Mouse (Mus musculus): ENCODE data around the gene Chd9.
A peak's percentile ranks its signal among the peaks of the same experiment; 100 is the strongest.
"Not testable (repeated sequence)": the region's sequence is repeated elsewhere in the genome, so short reads cannot be mapped to it uniquely, and the experiment has no call there.

The Chd9 gene

DNA sequence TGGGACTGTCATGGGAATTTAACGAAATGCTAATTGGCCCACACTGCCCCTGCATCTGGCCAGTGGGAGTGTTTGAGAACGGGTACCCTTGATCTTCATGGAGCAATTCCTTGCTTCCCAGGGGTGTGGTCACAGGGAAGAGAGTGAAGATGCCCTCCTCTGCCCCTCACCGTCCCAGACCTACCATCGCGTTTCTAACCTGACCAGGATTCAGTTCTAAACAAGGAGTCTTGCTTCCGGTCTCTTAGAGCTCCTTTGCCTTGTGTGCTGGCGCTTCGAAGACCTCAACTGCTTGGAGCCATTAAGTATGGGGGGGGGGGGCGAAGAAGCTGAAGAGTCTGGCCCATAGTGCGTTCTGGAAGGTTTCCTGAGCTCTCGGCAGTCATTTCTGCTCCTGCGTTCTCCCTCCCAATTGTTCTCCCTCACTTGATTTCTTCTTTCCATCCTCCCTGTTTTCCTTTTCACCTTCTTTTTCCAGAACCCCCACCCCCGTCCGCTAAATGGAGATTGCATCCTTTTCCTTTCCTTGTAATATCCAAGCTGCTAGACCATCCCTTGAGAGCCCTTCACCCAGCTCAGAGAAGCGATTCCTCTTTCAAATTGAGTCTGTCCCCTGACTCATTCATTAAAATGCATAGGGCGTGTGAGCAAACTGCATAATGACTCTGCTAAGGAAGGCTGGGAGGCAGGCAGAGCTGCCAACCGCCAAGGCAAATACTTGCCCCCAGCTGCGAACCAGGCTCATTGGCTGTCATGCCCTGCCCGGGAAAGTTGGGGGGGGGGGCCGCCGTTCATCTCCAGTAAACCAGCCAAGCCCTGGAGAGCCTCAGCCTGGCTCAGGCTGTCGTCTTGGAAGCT, 42.0 kb downstream of the Chd9 start:
- no peak for DNase-seq (ENCODE audit: low read depth, low spot score)

DNA sequence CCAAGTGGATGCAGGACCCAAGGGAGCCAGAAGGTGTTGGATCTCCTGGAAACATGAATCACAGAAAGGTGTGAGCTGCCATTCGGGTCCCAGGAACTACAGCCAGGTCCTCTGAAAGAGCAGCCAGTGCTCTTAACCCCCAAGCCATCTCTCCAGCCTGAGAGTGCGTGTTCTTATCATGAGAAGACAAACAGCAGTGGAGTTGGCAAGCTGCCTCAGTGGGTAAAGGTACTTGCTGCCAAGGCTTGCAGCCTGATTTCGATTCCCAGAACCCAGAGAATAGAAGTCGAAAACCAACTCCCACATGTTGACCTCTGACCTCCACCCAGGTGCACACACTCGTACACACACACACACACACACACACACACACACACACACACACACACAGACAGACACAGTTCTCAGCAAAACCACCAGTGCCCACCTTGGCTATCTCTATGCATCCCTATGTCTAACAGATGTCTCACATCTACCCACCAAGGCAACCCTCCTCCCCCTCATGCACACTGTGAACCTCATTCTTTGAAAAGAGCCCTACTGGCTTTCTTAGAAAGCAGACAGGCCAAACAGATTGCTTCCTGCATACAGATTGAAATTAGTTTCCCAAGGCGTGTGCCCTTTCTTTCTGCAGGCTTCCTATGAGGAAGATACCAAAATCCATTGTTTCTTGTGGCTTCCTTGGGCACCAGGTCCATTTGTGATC, 43.4 kb downstream of the Chd9 start:
- DNase-seq (ENCODE audit: low read depth, low spot score) = no peak

DNA sequence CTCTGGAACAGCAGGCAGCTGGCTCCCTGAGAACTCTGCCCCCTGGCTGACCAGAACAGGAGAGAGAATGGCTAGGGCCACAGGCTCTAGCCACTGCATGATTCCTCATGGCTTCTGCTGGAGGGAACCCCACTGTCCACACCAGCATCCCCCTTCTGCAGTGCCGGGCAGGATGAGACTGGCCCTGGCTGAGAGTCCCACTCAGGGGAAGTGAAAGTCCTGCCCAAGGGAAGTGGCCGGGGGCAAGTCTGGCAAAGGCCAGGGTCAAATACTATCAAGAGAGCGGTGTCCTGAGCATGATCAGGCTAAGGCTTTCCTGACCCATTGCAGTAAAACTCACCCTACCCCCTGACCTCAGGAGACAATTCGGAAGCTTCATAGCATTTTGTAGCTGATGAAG, 44.9 kb downstream of the Chd9 start:
- no peak for DNase-seq (ENCODE audit: low read depth, low spot score)

DNA sequence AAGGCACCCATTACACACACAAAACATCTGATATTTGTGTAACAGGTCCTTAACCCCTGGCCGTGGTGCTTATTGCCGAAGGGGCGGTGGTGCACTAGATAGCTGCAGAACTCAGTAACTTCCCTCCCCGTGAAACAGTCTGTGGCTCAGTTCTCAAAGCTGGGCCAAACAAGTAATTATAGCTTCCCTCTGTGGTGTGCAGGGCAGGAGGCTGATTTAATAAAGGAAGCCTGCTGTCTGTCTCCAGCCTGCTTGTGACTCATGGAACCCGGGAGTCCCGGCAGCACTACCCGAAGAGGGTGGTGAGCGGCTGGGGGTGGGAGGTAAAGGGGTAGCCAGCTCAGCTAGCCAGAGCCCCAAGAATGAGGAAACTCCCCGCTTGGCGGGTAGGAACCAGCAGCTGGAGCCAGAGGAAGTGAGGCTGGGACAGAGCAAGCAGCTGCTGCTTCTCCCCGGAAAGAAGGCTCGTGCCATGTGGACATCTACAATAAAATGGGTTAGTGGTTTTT, 48.1 kb downstream of the Chd9 start:
- no peak for DNase-seq (ENCODE audit: low read depth, low spot score)

DNA sequence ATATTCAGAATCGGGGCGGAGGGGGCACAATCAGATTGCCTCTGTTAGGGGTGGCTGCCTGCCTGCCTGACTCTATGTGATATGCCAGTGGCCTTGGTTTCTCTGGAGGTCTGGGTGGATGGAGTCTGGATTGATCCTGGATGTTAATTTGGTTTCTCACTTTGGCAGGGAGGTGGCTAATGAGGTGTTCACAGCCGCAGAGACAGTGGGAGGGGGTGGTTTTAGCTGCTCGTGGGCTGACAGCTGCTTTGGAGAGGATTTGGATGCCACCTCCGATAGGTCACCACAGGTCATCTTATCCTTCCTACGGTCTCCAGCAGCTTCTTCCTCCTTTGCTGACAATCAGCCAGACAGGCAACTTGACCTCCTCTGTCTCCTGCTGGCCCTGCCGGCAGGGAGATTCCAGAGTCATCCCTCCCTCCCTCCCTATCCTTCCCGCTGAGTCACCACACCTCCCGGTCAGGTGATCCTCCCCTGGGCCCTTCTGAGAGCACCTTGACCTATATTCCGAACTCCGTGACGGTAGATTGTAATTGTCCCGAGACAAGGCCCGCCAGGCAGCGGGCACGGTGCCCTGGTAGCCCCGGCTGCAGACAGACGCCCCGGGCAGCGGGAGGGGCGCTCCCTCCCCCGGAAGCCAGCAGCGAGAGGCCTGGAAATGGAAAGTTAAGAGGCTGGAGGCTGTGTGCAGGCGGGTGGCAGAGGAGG, 48.7 kb downstream of the Chd9 start:
- peak; percentile 76 for DNase-seq (ENCODE audit: low read depth, low spot score)

DNA sequence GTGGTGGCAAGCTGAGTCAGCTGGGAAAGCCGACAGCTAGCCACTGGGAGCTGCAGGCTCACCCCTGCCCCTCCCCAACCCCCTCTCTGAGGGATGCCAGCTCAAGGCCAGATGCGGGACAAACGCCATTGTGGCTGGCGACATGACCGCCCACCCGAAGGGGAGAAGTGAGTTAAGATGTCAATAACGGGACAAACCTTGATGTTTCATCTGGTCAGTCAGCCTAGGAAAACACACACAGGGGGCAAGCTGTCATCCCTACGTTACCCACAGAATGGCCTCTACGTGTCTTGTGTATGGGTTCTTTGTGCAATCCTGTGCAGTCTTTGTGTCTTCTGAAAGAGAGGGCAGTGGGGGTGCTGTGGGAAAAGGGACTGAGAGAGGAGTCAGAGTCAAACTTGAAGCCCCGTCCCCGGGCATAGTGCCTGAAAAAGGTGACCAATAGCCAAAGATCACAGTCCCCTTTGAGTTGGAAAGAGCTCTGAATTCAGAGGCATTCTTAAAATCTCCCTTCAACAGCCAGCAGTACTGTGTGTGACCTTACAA, 49.4 kb downstream of the Chd9 start:
- no peak for DNase-seq (ENCODE audit: low read depth, low spot score)

DNA sequence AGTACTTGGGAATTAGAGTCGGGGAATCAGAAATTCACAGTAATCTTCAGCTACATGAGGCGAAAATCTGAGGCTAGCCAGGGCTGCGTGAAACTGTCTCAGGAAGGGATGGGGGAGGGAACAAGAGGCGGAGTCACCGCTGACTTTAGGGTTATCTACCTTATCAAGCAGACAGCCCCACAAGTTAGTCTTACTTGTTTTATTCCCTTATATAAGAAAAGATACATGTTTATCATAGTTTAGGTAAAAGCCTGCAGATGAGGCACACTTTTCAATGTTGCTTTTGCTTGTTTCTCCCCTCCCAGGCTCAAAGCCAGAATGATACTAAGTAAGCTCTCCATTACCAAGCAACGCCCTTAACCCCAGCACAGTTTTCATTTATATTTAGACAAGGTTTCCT, 50.4 kb downstream of the Chd9 start:
- DNase-seq (ENCODE audit: low read depth, low spot score) = no peak

DNA sequence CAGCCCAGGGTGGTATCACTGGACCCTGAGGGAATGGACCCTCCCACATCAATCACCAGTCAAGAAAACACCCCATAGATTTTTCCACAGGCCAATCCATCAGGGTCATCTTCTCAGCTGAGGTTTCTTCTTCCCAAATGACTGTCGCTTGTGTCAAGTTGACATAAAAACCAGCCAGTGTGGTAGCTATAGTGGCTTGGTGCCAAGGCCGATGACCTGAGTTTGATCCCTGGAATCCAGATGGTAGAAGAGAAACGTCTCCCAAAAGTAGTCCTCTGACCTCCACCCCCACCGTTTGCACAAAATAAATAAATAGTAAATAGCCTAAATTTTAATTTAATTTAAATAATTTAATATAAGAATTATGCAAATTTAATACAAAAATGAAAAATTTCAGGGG, 51.9 kb downstream of the Chd9 start:
- DNase-seq (ENCODE audit: low read depth, low spot score) = no peak

DNA sequence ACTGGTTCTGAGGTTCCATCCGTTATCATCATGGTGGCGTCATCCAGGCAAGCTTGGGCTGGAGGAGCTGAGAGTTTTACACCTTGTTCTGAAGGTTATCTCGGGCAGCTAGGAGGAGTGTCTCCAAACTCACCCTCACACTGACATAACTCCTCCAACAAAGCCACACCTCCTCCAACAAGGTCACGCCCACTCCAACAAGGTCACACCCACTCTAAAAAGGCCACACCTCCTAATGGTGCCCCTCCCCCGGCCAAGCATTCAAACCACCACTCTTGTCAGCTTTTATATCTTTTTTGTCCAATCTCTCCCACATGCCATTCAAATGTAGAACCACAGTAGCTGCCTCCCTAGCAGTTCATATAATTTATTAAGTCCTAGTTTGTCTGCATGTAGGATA, 53.0 kb downstream of the Chd9 start:
- DNase-seq (ENCODE audit: low read depth, low spot score) = no peak

DNA sequence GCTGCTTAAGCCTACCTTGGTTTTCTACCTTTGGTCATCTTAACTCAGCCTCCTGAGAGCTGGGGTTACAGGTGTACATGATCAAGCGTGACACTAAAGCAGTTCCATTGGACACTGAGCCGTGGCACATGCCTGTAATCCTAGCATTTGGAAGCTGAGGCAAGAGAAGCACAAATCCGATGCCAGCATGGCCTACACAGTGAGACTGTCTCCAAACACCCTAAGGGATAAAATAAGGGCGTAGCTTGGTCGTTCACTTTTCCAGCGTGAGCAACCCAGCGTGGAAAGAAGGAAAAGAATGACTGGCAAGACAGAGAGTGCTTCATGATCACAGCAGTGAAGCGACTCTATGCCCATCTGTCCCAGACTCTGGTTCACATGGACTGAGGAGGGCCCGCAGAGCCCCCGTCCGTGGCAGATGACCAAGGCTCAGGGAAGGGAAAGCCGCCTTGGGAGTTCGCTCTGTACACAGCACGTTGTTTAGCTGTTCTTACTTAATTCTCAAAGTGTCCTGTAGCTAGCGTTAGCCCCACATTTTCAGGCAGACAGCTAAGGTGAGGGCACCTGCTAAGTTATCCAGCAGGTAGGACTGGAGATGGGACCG, 54.0 kb downstream of the Chd9 start:
- DNase-seq (ENCODE audit: low read depth, low spot score) = no peak

DNA sequence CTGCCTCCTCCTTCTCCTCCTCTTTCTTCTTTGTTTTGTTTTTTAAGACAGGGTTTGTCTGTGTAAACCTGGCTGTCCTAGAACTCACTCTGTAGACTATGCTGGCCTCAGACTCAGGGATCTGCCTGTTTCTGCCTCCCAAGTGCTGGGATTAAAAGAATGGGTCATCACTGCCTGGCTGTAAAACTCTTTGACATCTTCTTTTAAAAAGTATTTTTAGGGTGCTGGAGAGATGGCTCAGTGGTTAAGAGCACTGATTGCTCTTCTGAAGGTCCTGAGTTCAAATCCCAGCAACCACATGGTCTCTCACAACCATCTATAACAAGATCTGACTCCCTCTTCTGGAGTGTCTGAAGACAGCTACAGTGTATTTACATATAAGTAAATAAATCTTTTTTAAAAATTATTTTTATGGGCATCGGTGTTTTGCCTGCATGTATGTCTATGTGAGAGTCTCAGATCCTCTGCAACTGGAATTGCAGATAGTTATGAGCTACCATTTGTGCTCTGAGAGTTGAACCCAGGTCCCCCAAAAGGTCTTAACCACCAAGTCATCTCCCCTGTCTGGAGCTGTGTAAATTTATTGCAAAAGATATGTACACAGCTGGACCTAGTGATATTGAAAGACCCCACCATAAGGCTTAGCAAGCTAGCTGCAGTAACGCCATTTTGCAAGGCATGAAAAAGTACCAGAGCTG, 57.7 kb downstream of the Chd9 start:
- DNase-seq (ENCODE audit: low read depth, low spot score) = no peak

DNA sequence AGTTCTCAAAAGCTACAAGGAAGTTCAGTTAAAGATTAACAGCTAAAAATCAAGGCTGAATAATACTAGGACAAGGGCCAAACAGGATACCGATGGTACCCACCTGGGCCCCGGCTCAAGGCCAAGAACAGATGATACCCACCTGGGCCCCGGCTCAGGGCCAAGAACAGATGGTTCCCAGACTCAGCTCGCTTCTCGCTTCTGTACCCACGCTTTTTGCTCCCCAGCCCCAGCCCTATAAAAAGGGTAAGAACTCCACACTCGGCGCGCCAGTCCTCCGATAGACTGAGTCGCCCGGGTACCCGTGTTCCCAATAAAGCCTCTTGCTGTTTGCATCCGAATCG, 58.2 kb downstream of the Chd9 start:
- not testable (repeated sequence) for DNase-seq (ENCODE audit: low read depth, low spot score)

DNA sequence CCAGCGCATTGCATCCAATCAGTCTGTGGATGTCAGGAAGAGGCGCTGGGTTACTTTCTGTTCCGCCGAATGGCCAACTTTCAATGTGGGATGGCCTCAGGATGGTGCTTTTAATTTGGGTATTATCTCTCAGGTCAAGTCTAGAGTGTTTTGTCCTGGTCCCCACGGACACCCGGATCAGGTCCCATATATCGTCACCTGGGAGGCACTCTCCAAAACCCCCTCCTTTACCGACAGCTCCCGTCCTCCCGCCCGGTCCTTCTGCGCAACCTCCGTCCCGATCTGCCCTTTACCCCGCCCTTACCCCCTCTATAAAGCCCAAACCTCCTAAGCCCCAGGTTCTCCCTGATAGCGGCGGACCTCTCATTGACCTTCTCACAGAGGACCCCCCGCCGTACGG, 59.2 kb downstream of the Chd9 start:
- not testable (repeated sequence) for DNase-seq (ENCODE audit: low read depth, low spot score)

DNA sequence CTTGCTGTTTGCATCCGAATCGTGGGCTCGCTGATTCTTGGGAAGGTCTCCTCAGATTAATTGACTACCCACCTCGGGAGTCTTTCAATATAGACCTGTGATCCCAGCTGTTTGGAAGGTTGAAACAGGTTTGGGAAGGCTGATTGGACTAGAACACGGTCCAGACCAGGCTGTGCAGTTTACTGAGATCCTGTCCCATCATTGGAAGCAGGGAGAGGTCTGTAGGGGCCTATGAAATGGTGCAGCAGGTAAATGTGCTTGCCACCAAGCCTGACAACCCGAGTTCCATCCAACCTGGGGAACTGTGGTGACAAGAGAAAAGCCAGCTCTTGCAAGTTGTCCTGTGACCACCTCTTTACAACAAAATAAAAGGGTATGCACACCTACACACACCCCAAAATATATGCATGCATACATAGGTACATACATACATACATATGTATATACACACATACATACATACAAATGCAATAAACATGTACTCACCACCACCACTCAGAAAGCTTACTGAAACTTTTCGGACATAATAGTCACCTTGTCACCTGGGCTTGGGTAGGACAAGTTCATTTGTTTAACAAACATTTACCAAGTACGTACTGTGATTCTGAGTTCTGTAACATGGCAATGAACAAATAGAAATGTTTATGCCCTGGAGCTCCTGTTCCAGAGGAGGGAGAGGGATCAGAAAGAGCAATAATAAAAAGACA, 63.9 kb downstream of the Chd9 start:
- DNase-seq (ENCODE audit: low read depth, low spot score) = no peak

DNA sequence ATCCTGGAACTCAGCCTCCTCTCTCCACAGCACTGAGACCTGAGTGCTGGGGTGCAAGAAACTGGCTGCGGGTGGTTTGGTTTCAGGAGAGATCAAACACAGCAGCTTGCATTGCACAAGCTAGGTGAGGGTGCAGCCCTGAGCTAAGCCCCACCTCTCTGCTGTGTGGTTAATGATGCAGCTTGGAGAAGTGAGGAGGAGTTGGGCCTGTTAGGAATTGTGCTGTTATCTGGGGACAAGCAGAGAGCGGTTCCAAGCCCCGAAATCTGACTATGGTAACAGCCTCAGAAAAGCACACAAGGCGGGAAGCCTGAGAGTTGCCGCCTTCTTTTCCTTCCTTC, 64.4 kb downstream of the Chd9 start:
- DNase-seq (ENCODE audit: low read depth, low spot score) = no peak

DNA sequence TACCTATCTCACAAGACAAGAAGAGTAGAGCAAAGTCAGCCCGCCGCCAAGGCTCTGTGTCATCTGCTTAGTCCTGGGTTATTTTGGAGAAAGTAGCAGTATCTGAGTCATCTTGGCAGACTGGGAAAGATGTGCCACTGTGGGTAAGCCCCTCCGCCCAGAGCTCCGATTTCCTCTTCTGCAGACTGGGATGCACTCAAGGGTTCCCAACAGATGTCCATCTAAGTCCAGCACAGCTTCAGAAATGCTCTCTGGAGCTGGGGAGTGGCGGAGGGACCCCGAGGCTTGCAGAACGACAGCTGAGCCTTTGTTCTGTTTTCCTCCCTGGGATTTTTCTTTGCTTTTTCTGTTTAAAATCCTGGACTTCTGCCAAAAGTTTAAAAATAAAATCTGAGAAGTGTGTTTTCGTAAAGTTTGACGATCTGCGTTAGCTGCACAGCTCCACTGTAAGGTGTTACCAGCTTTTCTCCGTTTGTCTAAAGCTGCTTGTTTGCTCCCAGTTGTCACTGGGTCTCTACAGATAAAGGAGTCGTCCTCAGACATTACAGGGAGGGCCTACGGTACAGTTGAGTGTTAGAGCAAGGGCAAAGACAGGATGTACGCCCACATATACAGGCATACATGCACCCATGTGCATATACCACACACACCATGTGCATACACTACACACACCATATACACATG, 66.2 kb downstream of the Chd9 start:
- DNase-seq (ENCODE audit: low read depth, low spot score) = no peak

DNA sequence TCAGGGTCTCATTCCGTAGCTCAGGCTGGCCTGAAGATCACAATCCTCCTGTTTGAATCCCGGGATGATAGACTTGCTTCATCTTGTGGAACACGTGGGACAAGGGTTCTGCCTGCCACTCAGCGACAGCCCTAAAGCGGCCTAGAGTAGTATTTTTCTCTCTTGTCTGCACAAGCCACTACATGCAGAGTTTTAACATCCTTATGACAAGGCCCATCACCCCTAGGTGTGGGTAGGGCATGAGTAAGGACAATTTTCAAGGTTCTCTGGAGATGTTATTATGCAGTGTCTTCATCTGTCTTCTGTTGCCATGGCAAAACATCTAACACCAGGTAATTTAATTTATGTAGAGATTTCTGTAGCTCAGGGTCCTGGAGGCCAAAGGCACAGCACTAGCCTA, 69.2 kb downstream of the Chd9 start:
- DNase-seq (ENCODE audit: low read depth, low spot score) = no peak

DNA sequence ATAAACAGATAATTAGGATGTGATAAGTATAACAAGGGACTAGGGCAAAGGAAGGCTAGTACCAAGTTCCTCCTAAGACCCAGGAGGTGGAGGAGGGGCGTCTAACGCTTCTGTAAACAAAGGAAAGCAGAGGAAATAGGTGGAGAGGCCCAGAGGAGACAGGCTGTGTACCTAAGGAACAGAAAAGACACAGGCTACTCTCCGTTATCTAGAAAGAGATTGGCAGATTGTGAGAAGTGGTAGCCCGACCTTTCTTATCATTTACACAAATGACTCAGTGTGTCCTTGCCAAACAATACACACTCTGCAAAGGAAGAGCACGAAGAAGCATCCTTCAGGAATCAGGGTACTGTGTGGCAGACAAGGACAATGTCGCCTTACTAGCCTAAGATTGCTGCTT, 70.4 kb downstream of the Chd9 start:
- no peak for DNase-seq (ENCODE audit: low read depth, low spot score)

DNA sequence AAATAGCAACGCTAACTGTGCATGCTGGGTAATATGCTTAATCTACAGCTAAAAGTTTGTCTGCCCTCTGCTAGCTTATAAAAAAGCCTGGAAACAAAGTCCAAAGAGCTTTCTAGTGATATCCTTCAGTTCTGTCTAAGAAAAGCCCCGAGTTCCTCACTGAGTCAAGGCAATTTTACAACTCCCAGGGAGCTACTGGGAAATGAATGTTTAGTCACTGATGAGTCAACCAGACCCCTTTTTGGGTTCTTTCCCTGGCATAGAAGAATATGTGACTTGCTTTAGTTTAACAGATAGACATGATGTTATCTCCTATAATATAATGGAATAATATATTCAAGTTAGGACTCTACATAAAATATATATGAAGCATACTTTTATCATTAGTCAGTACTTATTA, 73.8 kb downstream of the Chd9 start:
- DNase-seq (ENCODE audit: low read depth, low spot score) = no peak

DNA sequence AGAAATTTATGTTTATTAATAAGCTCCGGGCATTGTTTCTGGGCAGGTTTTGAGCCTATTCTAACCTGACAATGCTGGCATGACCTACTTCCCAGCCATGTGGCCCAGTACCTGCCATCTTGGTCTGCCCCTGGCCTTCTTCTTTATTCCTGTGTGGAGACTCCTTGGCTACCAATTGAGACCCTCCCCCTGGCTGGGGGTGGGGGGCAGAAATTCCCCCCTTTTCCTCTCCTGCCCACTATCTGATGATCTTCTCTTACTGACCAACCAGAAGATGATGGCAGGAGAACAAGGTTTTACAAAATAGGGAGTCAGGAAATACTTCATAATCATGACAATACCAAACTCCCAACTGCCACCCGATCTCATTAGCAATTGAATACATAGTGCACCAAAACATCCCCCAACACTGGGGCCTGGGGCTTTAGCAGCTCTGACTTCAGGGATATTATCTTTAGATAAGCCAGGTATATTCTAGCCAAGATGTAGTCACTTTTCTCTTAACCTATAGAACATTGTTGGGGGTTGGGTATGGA, 76.1 kb downstream of the Chd9 start:
- DNase-seq (ENCODE audit: low read depth, low spot score) = no peak

Measured in retina, postnatal 7 days (tissue).